Mouse (Mus musculus): ENCODE measurements around the gene Gm20388. TPM values are rescaled to one million over a fixed set of nuclear protein-coding genes. Genes with fewer than 3 reads are reported as not detected.
A peak's percentile ranks its signal among the peaks of the same experiment; 100 is the strongest.
"Not testable (repeated sequence)": the region's sequence is repeated elsewhere in the genome, so short reads cannot be mapped to it uniquely, and the experiment has no call there.

Gm20388 gene
- polyA plus RNA-seq, 1 experiment from 2014 or later: not detected

- not testable (repeated sequence) for H3K27ac ChIP-seq (ENCODE audit: low read length); H3K4me3 ChIP-seq (ENCODE audit: low read length); H3K27me3 ChIP-seq (ENCODE audit: control insufficient read depth, insufficient read depth, low read depth, low read length); H3K4me1 ChIP-seq (replicated peaks; ENCODE audit: control insufficient read depth, insufficient read depth, low read length); H3K9ac ChIP-seq (ENCODE audit: low read length); H3K4me2 ChIP-seq (ENCODE audit: low read depth, low read length); H3K9me3 ChIP-seq (ENCODE audit: control insufficient read depth, low read length); H3K36me3 ChIP-seq (ENCODE audit: control insufficient read depth, insufficient read depth, low read length); ATAC-seq (ENCODE audit: low read depth)
- WGBS: 77% methylated on average over 5 of the region's 5 CpGs
Observed at GRCm38 (mm10) chr8:123197016-123197415, 3286.4 kb downstream of the Gm20388 start.

DNA sequence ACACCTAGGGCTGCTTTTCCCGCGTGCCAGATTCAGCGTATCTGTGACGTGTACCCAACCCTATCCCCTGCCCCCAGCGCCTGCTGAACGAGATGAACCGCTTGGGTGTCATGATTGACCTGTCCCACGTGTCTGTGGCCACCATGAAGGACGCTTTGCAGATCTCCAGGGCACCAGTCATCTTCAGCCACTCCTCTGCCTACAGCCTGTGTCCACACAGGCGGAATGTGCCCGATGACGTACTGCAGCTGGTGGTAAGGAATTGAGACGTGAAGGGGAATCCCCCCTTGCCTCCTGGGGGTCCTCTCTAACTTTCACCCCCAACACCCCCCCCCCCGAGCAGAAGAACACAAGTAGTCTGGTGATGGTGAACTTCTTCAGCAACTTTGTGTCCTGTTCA is 3289.2 kb downstream of the Gm20388 start:
- H3K4me2 ChIP-seq (ENCODE audit: low read depth, low read length): no peak overlapping the region
- 0 out of 2 replicates have a peak, but pooled peaks cover 4% of the 10 kb centered on the region for H3K4me1 ChIP-seq (replicated peaks; ENCODE audit: control insufficient read depth, insufficient read depth, low read length)
- no peak overlapping the region for H3K9ac ChIP-seq (ENCODE audit: low read length)
- H3K27ac ChIP-seq (ENCODE audit: low read length): no peak overlapping the region
- no peaks in the 10 kb centered on the region for H3K9me3 ChIP-seq (ENCODE audit: control insufficient read depth, low read length)
- H3K4me3 ChIP-seq (ENCODE audit: low read length): no peak overlapping the region
- no peaks in the 10 kb centered on the region for H3K27me3 ChIP-seq (ENCODE audit: control insufficient read depth, insufficient read depth, low read depth, low read length)
- H3K36me3 ChIP-seq (ENCODE audit: control insufficient read depth, insufficient read depth, low read length): peaks cover 7% of the 10 kb centered on the region
- 34% methylated on average over 14 of the region's 14 CpGs for WGBS
- ATAC-seq (ENCODE audit: low read depth): peak; percentile 64

GRCm38 (mm10) chr8:123202288-123202687 is 3291.6 kb downstream of the Gm20388 start:
- Histone ChIP-seq H3K4me3 (ENCODE audit: low read length) (no peak overlapping the region), H3K4me1 (replicated peaks; ENCODE audit: control insufficient read depth, insufficient read depth, low read length) (0 out of 2 replicates have a peak, but pooled peaks cover 4% of the 10 kb centered on the region), H3K4me2 (ENCODE audit: low read depth, low read length) (no peak overlapping the region), H3K27me3 (ENCODE audit: control insufficient read depth, insufficient read depth, low read depth, low read length) (no peaks in the 10 kb centered on the region), H3K9ac (ENCODE audit: low read length) (no peak overlapping the region), H3K36me3 (ENCODE audit: control insufficient read depth, insufficient read depth, low read length) (peaks cover 18% of the 10 kb centered on the region), H3K9me3 (ENCODE audit: control insufficient read depth, low read length) (no peaks in the 10 kb centered on the region), H3K27ac (ENCODE audit: low read length) (no peak overlapping the region)
- 25% methylated on average over 5 of the region's 5 CpGs for WGBS
- no peak for ATAC-seq (ENCODE audit: low read depth)

- WGBS: 79% methylated on average over 3 of the region's 3 CpGs
- Histone ChIP-seq H3K4me3 (ENCODE audit: low read length) (no peak overlapping the region), H3K36me3 (ENCODE audit: control insufficient read depth, insufficient read depth, low read length) (peaks cover 22% of the 10 kb centered on the region), H3K4me2 (ENCODE audit: low read depth, low read length) (no peak overlapping the region), H3K4me1 (replicated peaks; ENCODE audit: control insufficient read depth, insufficient read depth, low read length) (0 out of 2 replicates have a peak, but pooled peaks cover 4% of the 10 kb centered on the region), H3K27me3 (ENCODE audit: control insufficient read depth, insufficient read depth, low read depth, low read length) (no peaks in the 10 kb centered on the region), H3K27ac (ENCODE audit: low read length) (no peak overlapping the region), H3K9me3 (ENCODE audit: control insufficient read depth, low read length) (no peaks in the 10 kb centered on the region), H3K9ac (ENCODE audit: low read length) (no peak overlapping the region)
- ATAC-seq (ENCODE audit: low read depth): no peak
Observed at GRCm38 (mm10) chr8:123203571-123203970, 3292.9 kb downstream of the Gm20388 start.

GRCm38 (mm10) chr8:123211876-123212275 is 3301.2 kb downstream of the Gm20388 start:
- no peak for ATAC-seq (ENCODE audit: low read depth)
- peaks cover 13% of the 10 kb centered on the region for H3K4me1 ChIP-seq (replicated peaks; ENCODE audit: control insufficient read depth, insufficient read depth, low read length)
- H3K36me3 ChIP-seq (ENCODE audit: control insufficient read depth, insufficient read depth, low read length): peaks cover 17% of the 10 kb centered on the region
- H3K9ac ChIP-seq (ENCODE audit: low read length): peak overlapping the region; percentile 98
- WGBS: 36% methylated on average over 10 of the region's 10 CpGs
- peak overlapping the region; percentile 92 for H3K4me3 ChIP-seq (ENCODE audit: low read length)
- no peaks in the 10 kb centered on the region for H3K27me3 ChIP-seq (ENCODE audit: control insufficient read depth, insufficient read depth, low read depth, low read length)
- H3K9me3 ChIP-seq (ENCODE audit: control insufficient read depth, low read length): no peaks in the 10 kb centered on the region
- H3K27ac ChIP-seq (ENCODE audit: low read length): 0 out of 2 replicates have a peak overlapping the region, but pooled peaks have one; percentile 24
- peak overlapping the region; percentile 88 for H3K4me2 ChIP-seq (ENCODE audit: low read depth, low read length)

DNA sequence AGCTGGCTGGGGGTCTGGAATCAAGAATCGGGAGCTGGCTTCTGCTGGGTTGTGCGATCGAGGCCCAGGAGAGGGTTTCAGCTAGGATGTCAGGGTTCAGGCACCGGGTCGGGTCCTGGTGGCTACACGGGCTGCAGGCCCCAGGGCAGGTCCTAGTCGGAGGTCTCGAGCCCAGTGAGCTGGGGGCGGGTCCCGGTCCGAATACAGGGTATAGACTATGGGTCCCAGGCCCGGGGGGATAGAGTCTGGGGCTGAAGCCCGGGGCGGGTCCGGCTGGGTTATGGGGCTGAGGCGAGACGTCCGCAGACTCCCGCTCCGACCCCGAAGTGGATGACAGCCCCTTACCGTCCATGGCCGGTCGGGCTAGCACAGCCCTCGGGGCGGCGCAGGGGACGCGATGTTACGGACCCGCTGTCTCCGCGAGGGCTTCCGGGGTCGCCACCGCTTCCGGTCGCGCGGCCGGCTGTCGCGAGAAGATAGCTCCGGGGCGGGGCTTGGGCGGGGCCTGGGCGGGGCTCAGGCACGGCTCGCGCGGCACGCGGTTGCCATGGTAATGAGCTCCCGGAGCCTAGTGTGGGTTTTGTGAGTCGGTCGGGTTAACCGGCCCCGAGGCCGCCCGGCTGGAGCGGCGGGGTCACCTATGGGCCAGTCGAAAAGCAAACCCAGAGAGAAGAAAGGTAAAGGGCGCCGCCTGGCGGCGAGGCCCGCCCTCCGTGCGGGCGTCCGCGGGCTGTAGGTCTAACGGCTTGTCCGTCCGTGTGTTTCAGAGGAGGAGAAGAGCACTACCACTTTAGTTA is 3301.9 kb downstream of the Gm20388 start, which contains the start of the genes Chmp1a and Spata33:
Gene Chmp1a, minus strand, starts transcription at position 443 of the 797 bp plus-strand sequence.
Gene Spata33, plus strand, starts transcription at position 512 of the 797 bp plus-strand sequence.
- WGBS: under 1% methylated on average over 62 of the region's 76 CpGs
- peak; percentile 97 for ATAC-seq (ENCODE audit: low read depth)
- Histone ChIP-seq H3K27ac (ENCODE audit: low read length) (peak within 1 kb of the TSS; percentile 35), H3K36me3 (ENCODE audit: control insufficient read depth, insufficient read depth, low read length) (peaks cover 11% of the 10 kb centered on the region), H3K4me2 (ENCODE audit: low read depth, low read length) (peak within 1 kb of the TSS; percentile 88), H3K9ac (ENCODE audit: low read length) (peak within 1 kb of the TSS; percentile 98), H3K4me1 (replicated peaks; ENCODE audit: control insufficient read depth, insufficient read depth, low read length) (peaks cover 13% of the 10 kb centered on the region), H3K27me3 (ENCODE audit: control insufficient read depth, insufficient read depth, low read depth, low read length) (no peaks in the 10 kb centered on the region), H3K4me3 (ENCODE audit: low read length) (peak within 1 kb of the TSS; percentile 92), H3K9me3 (ENCODE audit: control insufficient read depth, low read length) (no peaks in the 10 kb centered on the region)

GRCm38 (mm10) chr8:123213118-123213772 is 3302.6 kb downstream of the Gm20388 start:
- ATAC-seq (ENCODE audit: low read depth): peak; percentile 23
- Histone ChIP-seq H3K9me3 (ENCODE audit: control insufficient read depth, low read length) (no peaks in the 10 kb centered on the region), H3K4me2 (ENCODE audit: low read depth, low read length) (peak overlapping the region; percentile 88), H3K9ac (ENCODE audit: low read length) (peak overlapping the region; percentile 98), H3K4me3 (ENCODE audit: low read length) (peak overlapping the region; percentile 92), H3K4me1 (replicated peaks; ENCODE audit: control insufficient read depth, insufficient read depth, low read length) (peaks cover 13% of the 10 kb centered on the region), H3K27me3 (ENCODE audit: control insufficient read depth, insufficient read depth, low read depth, low read length) (no peaks in the 10 kb centered on the region), H3K27ac (ENCODE audit: low read length) (peak overlapping the region; percentile 35; the same call in 1 of the 2 replicates), H3K36me3 (ENCODE audit: control insufficient read depth, insufficient read depth, low read length) (peaks cover 9% of the 10 kb centered on the region)
- 12% methylated on average over 22 of the region's 22 CpGs for WGBS

GRCm38 (mm10) chr8:123215430-123215829 is 3304.8 kb downstream of the Gm20388 start:
- H3K9ac ChIP-seq (ENCODE audit: low read length): no peak overlapping the region
- no peak overlapping the region for H3K4me2 ChIP-seq (ENCODE audit: low read depth, low read length)
- H3K9me3 ChIP-seq (ENCODE audit: control insufficient read depth, low read length): no peaks in the 10 kb centered on the region
- 65% methylated on average over 3 of the region's 3 CpGs for WGBS
- no peaks in the 10 kb centered on the region for H3K36me3 ChIP-seq (ENCODE audit: control insufficient read depth, insufficient read depth, low read length)
- H3K4me3 ChIP-seq (ENCODE audit: low read length): no peak overlapping the region
- peaks cover 13% of the 10 kb centered on the region for H3K4me1 ChIP-seq (replicated peaks; ENCODE audit: control insufficient read depth, insufficient read depth, low read length)
- no peak for ATAC-seq (ENCODE audit: low read depth)
- no peaks in the 10 kb centered on the region for H3K27me3 ChIP-seq (ENCODE audit: control insufficient read depth, insufficient read depth, low read depth, low read length)
- H3K27ac ChIP-seq (ENCODE audit: low read length): no peak overlapping the region

DNA sequence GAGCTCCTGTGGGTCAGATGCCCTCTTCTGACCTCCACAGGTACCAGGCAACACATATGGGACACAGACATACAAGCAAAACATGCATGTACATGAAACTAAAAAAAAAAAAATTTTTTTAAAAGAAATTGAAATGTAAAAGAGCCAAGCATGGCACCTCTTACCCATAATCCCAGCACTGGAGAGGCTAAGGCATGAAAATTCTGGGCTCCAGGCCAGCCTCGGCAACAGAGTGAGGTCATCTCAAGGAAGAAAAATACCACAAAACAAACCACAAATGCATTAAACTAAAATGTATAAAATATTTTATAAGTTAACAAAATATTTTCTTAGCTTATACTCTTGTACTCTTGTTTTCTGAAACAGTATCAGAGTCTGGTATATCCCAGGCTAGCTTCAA is 3310.3 kb downstream of the Gm20388 start:
- H3K36me3 ChIP-seq (ENCODE audit: control insufficient read depth, insufficient read depth, low read length): no peaks in the 10 kb centered on the region
- no peak for ATAC-seq (ENCODE audit: low read depth)
- WGBS: 52% methylated on average over 1 of the region's 1 CpGs
- no peak overlapping the region for H3K4me3 ChIP-seq (ENCODE audit: low read length)
- H3K4me1 ChIP-seq (replicated peaks; ENCODE audit: control insufficient read depth, insufficient read depth, low read length): peaks cover 5% of the 10 kb centered on the region; the same call in 1 of the 2 replicates
- no peak overlapping the region for H3K9ac ChIP-seq (ENCODE audit: low read length)
- H3K27me3 ChIP-seq (ENCODE audit: control insufficient read depth, insufficient read depth, low read depth, low read length): no peaks in the 10 kb centered on the region
- H3K27ac ChIP-seq (ENCODE audit: low read length): no peak overlapping the region
- H3K4me2 ChIP-seq (ENCODE audit: low read depth, low read length): no peak overlapping the region
- no peaks in the 10 kb centered on the region for H3K9me3 ChIP-seq (ENCODE audit: control insufficient read depth, low read length)
